Mouse (Mus musculus): ENCODE measurements around the gene Slc47a1.

DNA sequence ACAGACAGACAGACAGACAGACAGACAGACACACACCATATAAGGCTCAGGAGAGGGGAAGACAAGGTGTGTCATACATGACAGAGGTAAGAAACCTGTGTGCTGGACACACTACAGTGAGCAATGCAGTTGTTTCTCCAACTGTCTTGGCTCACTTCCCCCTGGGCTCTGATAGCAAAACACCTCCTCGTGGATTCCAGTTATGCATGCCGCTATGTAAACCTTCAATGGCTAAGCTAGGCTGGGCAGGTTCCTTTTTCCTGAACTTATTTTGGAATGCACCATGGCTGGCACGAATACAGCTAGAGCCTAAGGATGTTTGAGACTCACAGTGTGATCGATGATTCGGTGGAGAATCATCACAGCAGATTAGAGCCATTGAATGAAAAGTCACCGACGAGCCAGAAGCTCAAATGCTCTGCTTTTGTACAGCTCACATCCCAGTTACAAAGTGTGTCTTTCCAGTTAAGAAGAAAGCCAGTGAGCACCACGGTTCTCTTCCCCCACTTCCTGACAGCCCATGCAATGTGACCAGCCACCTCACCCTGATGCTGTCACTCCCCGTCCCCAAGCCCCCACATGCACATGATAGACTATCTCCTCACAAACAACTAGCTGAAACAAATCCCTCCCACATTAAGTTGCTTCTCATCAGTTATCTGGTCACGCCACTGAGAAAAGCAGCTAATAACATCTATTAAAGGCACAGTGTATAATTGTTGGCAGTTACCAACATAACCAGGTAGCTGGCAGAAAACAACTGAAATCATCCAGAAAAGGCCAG lies 57.0 kb downstream of the Slc47a1 start:
- TF ChIP-seq TAL1 (conservative IDR thresholded peaks at IDR 0.05; ENCODE audit: low read depth, low read length) (no peak), GATA1 (IDR thresholded peaks at IDR 0.05; ENCODE audit: borderline replicate concordance, low read length) (no peak), CTCF (IDR thresholded peaks at IDR 0.05; ENCODE audit: low read depth, low read length) (no peak), POLR2AphosphoS5 (IDR thresholded peaks at IDR 0.05; ENCODE audit: insufficient replicate concordance, low read depth, low read length) (no peak), GATA2 (IDR thresholded peaks at IDR 0.05; ENCODE audit: borderline replicate concordance, low read depth, low read length) (no peak)
